Mouse (Mus musculus) cerebellum, adult 2 months (tissue): ENCODE data around the gene Spta1. TPM values are rescaled to one million over a fixed set of nuclear protein-coding genes. Genes with fewer than 3 reads are reported as not detected.

Experiments used
- DNase-seq, 2 experiments: peaks; one replicate each; pipeline ENCODE4 v3.0.0; 2021
- H3K27ac ChIP-seq: fragments of 200-500 bp; 2 replicates; pipeline ENCODE4 v1.5.1; 2012; ENCODE audit warnings: low read length, control low read depth, inconsistent platforms; ENCODE audit not compliant: insufficient read depth
- H3K27me3 ChIP-seq: fragments of 200-500 bp; 2 replicates; pipeline ENCODE4 v1.6.1; 2012; ENCODE audit warnings: inconsistent platforms, mild to moderate bottlenecking, low read length, moderate library complexity; ENCODE audit not compliant: control insufficient read depth, insufficient read depth
- H3K4me1 ChIP-seq: fragments of 200-500 bp; 2 replicates; pipeline ENCODE4 v1.6.1; 2011; ENCODE audit warnings: low read length; ENCODE audit not compliant: control insufficient read depth, insufficient read depth
- H3K4me3 ChIP-seq: fragments of 200-500 bp; replicated peaks from 2 replicates; pipeline ENCODE3; 2011; ENCODE audit warnings: mild to moderate bottlenecking, low read depth, low read length, control low read depth; ENCODE audit not compliant: insufficient read depth
- CTCF ChIP-seq: fragments of 200-500 bp; IDR thresholded peaks from 2 replicates; pipeline ENCODE4 v1.5.1; 2011; ENCODE audit warnings: low read depth, mild to moderate bottlenecking, control low read depth, low read length, moderate library complexity, borderline replicate concordance; ENCODE audit not compliant: insufficient read depth
- POLR2A ChIP-seq: fragments of 200-500 bp; IDR thresholded peaks from 2 replicates; pipeline ENCODE4 v1.6.1; 2011; ENCODE audit warnings: low read length, control low read depth, borderline replicate concordance; ENCODE audit not compliant: insufficient read depth
- WGBS: fragments of 180-500 bp; shearing (Covaris S2); methylation state at CpG from one replicate; pipeline ENCODE4 v1.1.7; 2018; 5-methylcytosine and 5-hydroxymethylcytosine counted together
- polyA plus RNA-seq: library from polyadenylated mRNA; depleted of rRNA; stranded (reverse); fragments of >200 nt; gene quantifications from 2 replicates; pipeline ENCODE4 v1.2.3, GENCODE M21; 2012

Spta1 gene
- polyA plus RNA-seq, 1 experiment: 0.03 TPM

GRCm38 (mm10) chr1:174216528-174217204 lies 44.1 kb downstream of the Spta1 start:
- no peak for DNase-seq
- Histone ChIP-seq H3K4me1 (no peaks in the 10 kb centered on the region), H3K27ac (no peak overlapping the region), H3K4me3 (no peak overlapping the region), H3K27me3 (no peaks in the 10 kb centered on the region)
- WGBS: 91% methylated on average over 8 of the region's 8 CpGs
- TF ChIP-seq POLR2A: no peak
- no peak for TF ChIP-seq CTCF

GRCm38 (mm10) chr1:174239916-174240315 lies 67.3 kb downstream of the Spta1 start:
- H3K4me1 ChIP-seq: no peaks in the 10 kb centered on the region
- WGBS: 85% methylated on average over 4 of the region's 4 CpGs
- no peaks in the 10 kb centered on the region for H3K27me3 ChIP-seq
- no peak overlapping the region for H3K4me3 ChIP-seq
- no peak overlapping the region for H3K27ac ChIP-seq
- TF ChIP-seq CTCF: no peak
- no peak for TF ChIP-seq POLR2A
- DNase-seq: no peak

- DNase-seq: no peak
- Histone ChIP-seq H3K27ac (no peak overlapping the region), H3K27me3 (no peaks in the 10 kb centered on the region), H3K4me1 (no peaks in the 10 kb centered on the region), H3K4me3 (no peak overlapping the region)
- WGBS: 53% methylated on average over 2 of the region's 2 CpGs
- TF ChIP-seq POLR2A: no peak
- TF ChIP-seq CTCF: no peak
Measured at GRCm38 (mm10) chr1:174244621-174245020, 72.0 kb downstream of the Spta1 start.

GRCm38 (mm10) chr1:174246080-174246479 lies 73.5 kb downstream of the Spta1 start:
- no peaks in the 10 kb centered on the region for H3K4me1 ChIP-seq
- no peaks in the 10 kb centered on the region for H3K27me3 ChIP-seq
- DNase-seq: no peak
- H3K27ac ChIP-seq: no peak overlapping the region
- H3K4me3 ChIP-seq: no peak overlapping the region
- WGBS: 100% methylated on average over 1 of the region's 1 CpGs
- TF ChIP-seq CTCF: no peak
- no peak for TF ChIP-seq POLR2A

- no peak for DNase-seq
- no peak overlapping the region for H3K4me3 ChIP-seq
- TF ChIP-seq CTCF: no peak
- no peak for TF ChIP-seq POLR2A
- H3K27ac ChIP-seq: no peak overlapping the region
- H3K27me3 ChIP-seq: no peaks in the 10 kb centered on the region
- WGBS: 46% methylated on average over 6 of the region's 6 CpGs
- no peaks in the 10 kb centered on the region for H3K4me1 ChIP-seq
Measured at GRCm38 (mm10) chr1:174247170-174247569, 74.6 kb downstream of the Spta1 start.

GRCm38 (mm10) chr1:174250376-174250775 lies 77.8 kb downstream of the Spta1 start:
- 20% methylated on average over 2 of the region's 2 CpGs for WGBS
- TF ChIP-seq POLR2A: no peak
- TF ChIP-seq CTCF: no peak
- no peak for DNase-seq
- Histone ChIP-seq H3K27me3 (no peaks in the 10 kb centered on the region), H3K27ac (no peak overlapping the region), H3K4me1 (no peaks in the 10 kb centered on the region), H3K4me3 (no peak overlapping the region)

GRCm38 (mm10) chr1:174251961-174252360 lies 79.4 kb downstream of the Spta1 start, which contains the start of gene Olfr419:
Gene Olfr419, minus strand, starts transcription at chr1:174252061.
- Histone ChIP-seq H3K27ac (no peak within 1 kb of the TSS), H3K27me3 (no peaks in the 10 kb centered on the region), H3K4me1 (no peaks in the 10 kb centered on the region), H3K4me3 (no peak within 1 kb of the TSS)
- no peak for DNase-seq
- no peak for TF ChIP-seq CTCF
- TF ChIP-seq POLR2A: no peak
- 72% methylated on average over 3 of the region's 3 CpGs for WGBS

GRCm38 (mm10) chr1:174267816-174268215 lies 95.2 kb downstream of the Spta1 start:
- WGBS: 83% methylated on average over 4 of the region's 4 CpGs
- no peak overlapping the region for H3K4me3 ChIP-seq

More at GRCm38 (mm10) chr1:174267816-174268215, 95.2 kb downstream of the Spta1 start:
- no peak for DNase-seq
- Histone ChIP-seq H3K27ac (no peak overlapping the region), H3K4me1 (no peaks in the 10 kb centered on the region), H3K27me3 (no peaks in the 10 kb centered on the region)
- TF ChIP-seq POLR2A (no peak), CTCF (no peak)
